Mouse (Mus musculus): ENCODE results near the gene Zfp775. TPM values are rescaled to one million over a fixed set of nuclear protein-coding genes. Genes with fewer than 3 reads are reported as not detected.

Gene Zfp775
- 1 to 10 TPM in 1 of 2 experiments, under 1 TPM in 1; 0.89 to 3.1 TPM for total RNA-seq (2023)

GRCm38 (mm10) chr6:48601271-48602079 lies at the start of gene Zfp775:
Zfp775 (plus strand) TSS chr6:48602063.

GRCm38 (mm10) chr6:48554280-48555103 lies 47.4 kb upstream of the Zfp775 start, which contains the start of gene Lrrc61:
Lrrc61 (plus strand) TSS chr6:48554796.

GRCm38 (mm10) chr6:48572572-48573061 lies 29.2 kb upstream of the Zfp775 start, which contains the start of gene Rarres2:
Rarres2 (minus strand) TSS chr6:48572789.

GRCm38 (mm10) chr6:48589194-48589750 lies 12.6 kb upstream of the Zfp775 start, which contains the start of gene Gm45021:
Gm45021 (plus strand) TSS chr6:48589610.

GRCm38 (mm10) chr6:48593158-48594042 lies 8.5 kb upstream of the Zfp775 start, which contains the start of the genes Repin1 and Gm44965:
Repin1 (plus strand) TSS chr6:48593883.
Gm44965 (plus strand) TSS chr6:48593941.

GRCm38 (mm10) chr6:48626464-48626863 lies 24.6 kb downstream of the Zfp775 start, which contains the start of gene AI854703:
AI854703 (plus strand) TSS chr6:48626764.

GRCm38 (mm10) chr6:48646995-48647394 lies 45.1 kb downstream of the Zfp775 start, which contains the start of gene Gimap8:
Gimap8 (plus strand) TSS chr6:48647234.

Other genes with a start within 250 kb of the Zfp775 start
- 1 to 10 TPM; 1.4 to 1.8 TPM for gene Krba1, start 206.5 kb upstream of the Zfp775 start, total RNA-seq (2023)
- 10 to 100 TPM; 12.4 to 16.9 TPM for gene Zfp467, start 156.2 kb upstream of the Zfp775 start, total RNA-seq (2023)
- gene Sspo, start 153.8 kb upstream of the Zfp775 start, total RNA-seq (2023) = under 1 TPM; 0.04 to 0.09 TPM
- gene Atp6v0e2, start 64.4 kb upstream of the Zfp775 start, total RNA-seq (2023) = under 1 TPM; 0.35 to 0.67 TPM
- gene Lrrc61, start 47.3 kb upstream of the Zfp775 start, total RNA-seq (2023) = 10 to 100 TPM; 26.3 to 32.0 TPM
- not detected for gene Rarres2, start 29.3 kb upstream of the Zfp775 start, total RNA-seq (2023)
- gene Gm45021, start 12.5 kb upstream of the Zfp775 start, total RNA-seq (2023) = not detected
- 1 to 10 TPM; 1.8 to 5.0 TPM for gene Repin1, start 8.2 kb upstream of the Zfp775 start, total RNA-seq (2023)
- gene Gm44965, start 8.1 kb upstream of the Zfp775 start, total RNA-seq (2023) = not detected
- under 1 TPM in 1 of 2 experiments, not detected in 1; 0.13 TPM for gene AI854703, start 24.7 kb downstream of the Zfp775 start, total RNA-seq (2023)
- gene Gimap8, start 45.2 kb downstream of the Zfp775 start, total RNA-seq (2023) = under 1 TPM; 0.26 to 0.31 TPM
- gene Gimap9, start 74.1 kb downstream of the Zfp775 start, total RNA-seq (2023) = 1 to 10 TPM; 3.6 to 4.9 TPM
- gene Gimap4, start 82.5 kb downstream of the Zfp775 start, total RNA-seq (2023) = under 1 TPM; 0.66 to 0.95 TPM
- 1 to 10 TPM; 5.0 to 5.9 TPM for gene Gimap6, start 106.2 kb downstream of the Zfp775 start, total RNA-seq (2023)
- not detected for gene Gm28053, start 116.5 kb downstream of the Zfp775 start, total RNA-seq (2023)
- under 1 TPM in 1 of 2 experiments, not detected in 1; 0.56 TPM for gene Gimap7, start 116.6 kb downstream of the Zfp775 start, total RNA-seq (2023)
- 1 to 10 TPM in 1 of 2 experiments, under 1 TPM in 1; 0.93 to 1.1 TPM for gene Gimap1, start 137.0 kb downstream of the Zfp775 start, total RNA-seq (2023)
- gene Gimap5, start 144.1 kb downstream of the Zfp775 start, total RNA-seq (2023) = 1 to 10 TPM; 1.1 to 1.4 TPM
- 1 to 10 TPM in 1 of 2 experiments, under 1 TPM in 1; 0.89 to 1.3 TPM for gene Gimap3, start 168.8 kb downstream of the Zfp775 start, total RNA-seq (2023)
- gene Tmem176a, start 238.9 kb downstream of the Zfp775 start, total RNA-seq (2023) = 10 to 100 TPM in 1 of 2 experiments, 1 to 10 TPM in 1; 8.1 to 19.0 TPM
- 10 to 100 TPM; 19.5 to 23.8 TPM for gene Tmem176b, start 239.4 kb downstream of the Zfp775 start, total RNA-seq (2023)

All from neutrophil, adult 59 days (primary cell).